Mouse (Mus musculus) CH12F3 (cell line): ENCODE results near the gene Yipf7.

Experiments used
- in situ Hi-C: fragments of 300-500 bp; cut with MboI; formaldehyde crosslinking; loops from 2 replicates; pipeline ENCODE4 v1.14.3; 2020; ENCODE audit warnings: low sequenced_read_pairs

The Yipf7 gene

GRCm38 (mm10) chr5:69542489-69542888, at the start of gene Yipf7:
TSS of gene Yipf7 (minus strand) at chr5:69542648.
- in situ Hi-C loops: no loop called here

- in situ Hi-C loops: no loop called here
Measured at GRCm38 (mm10) chr5:69591640-69592461, 49.4 kb upstream of the Yipf7 start, which contains the start of gene Gnpda2. TSS of gene Gnpda2 (minus strand) at chr5:69592340.

GRCm38 (mm10) chr5:69557404-69557935, 15.0 kb upstream of the Yipf7 start:
- in situ Hi-C loops: no loop called here

GRCm38 (mm10) chr5:69556628-69557403, 14.4 kb upstream of the Yipf7 start, which contains the start of gene Guf1:
TSS of gene Guf1 (plus strand) at chr5:69556923.
- in situ Hi-C loops: no loop called here

GRCm38 (mm10) chr5:69541680-69542079, 768 bp downstream of the Yipf7 start:
- in situ Hi-C loops: no loop called here

- in situ Hi-C loops: no loop called here
Measured at GRCm38 (mm10) chr5:69523944-69524343, 18.5 kb downstream of the Yipf7 start.

- in situ Hi-C loops: no loop called here
Measured at GRCm38 (mm10) chr5:69522064-69522463, 20.4 kb downstream of the Yipf7 start.

GRCm38 (mm10) chr5:69520661-69521278, 21.7 kb downstream of the Yipf7 start:
- in situ Hi-C loops: no loop called here

GRCm38 (mm10) chr5:69512203-69512602, 30.2 kb downstream of the Yipf7 start:
- in situ Hi-C loops: no loop called here

- in situ Hi-C loops: no loop called here
Measured at GRCm38 (mm10) chr5:69511631-69512030, 30.8 kb downstream of the Yipf7 start.

GRCm38 (mm10) chr5:69507045-69507444, 35.4 kb downstream of the Yipf7 start:
- in situ Hi-C loops: no loop called here

- in situ Hi-C loops: no loop called here
Measured at GRCm38 (mm10) chr5:69489046-69489445, 53.4 kb downstream of the Yipf7 start.

GRCm38 (mm10) chr5:69467520-69467919, 74.9 kb downstream of the Yipf7 start:
- in situ Hi-C loops: no loop called here
